Mouse (Mus musculus) urinary bladder, adult 18-20 months (tissue): Measurements from ENCODE around the gene Olfr190.
"Not testable (repeated sequence)": the region's sequence is repeated elsewhere in the genome, so short reads cannot be mapped to it uniquely, and the experiment has no call there.

Experiments
- DNase-seq, 2 experiments: peaks; one replicate each; pipeline ENCODE4 v3.0.0; 2022; ENCODE audit warnings: low spot score in 2 of 2, mixed read lengths in 2 of 2

Gene Olfr190

GRCm38 (mm10) chr16:59077905-59078304 lies at the start of gene Olfr190:
Gene Olfr190 (minus strand): TSS chr16:59078005.
- no peak for DNase-seq

- DNase-seq, result no peak
Measured at GRCm38 (mm10) chr16:59120969-59121368, 43.2 kb upstream of the Olfr190 start, which contains the start of gene Olfr194. Gene Olfr194 (minus strand): TSS chr16:59121069.

GRCm38 (mm10) chr16:59111781-59112180 lies 34.0 kb upstream of the Olfr190 start, which contains the start of gene Olfr193:
Gene Olfr193 (minus strand): TSS chr16:59111881.
- DNase-seq, result no peak

GRCm38 (mm10) chr16:59108522-59108921 lies 30.7 kb upstream of the Olfr190 start:
- not testable (repeated sequence) for DNase-seq

- no peak for DNase-seq
Measured at GRCm38 (mm10) chr16:59105312-59105711, 27.5 kb upstream of the Olfr190 start.

GRCm38 (mm10) chr16:59089722-59090121 lies 11.9 kb upstream of the Olfr190 start, which contains the start of gene Olfr191:
Gene Olfr191 (minus strand): TSS chr16:59089822.
- not testable (repeated sequence) for DNase-seq

GRCm38 (mm10) chr16:59081113-59081512 lies 3.3 kb upstream of the Olfr190 start:
- not testable (repeated sequence) for DNase-seq

- DNase-seq, result no peak
Measured at GRCm38 (mm10) chr16:59073520-59073919, 4.3 kb downstream of the Olfr190 start.

- DNase-seq, result no peak
Measured at GRCm38 (mm10) chr16:59071755-59072154, 6.0 kb downstream of the Olfr190 start.

- not testable (repeated sequence) for DNase-seq
Measured at GRCm38 (mm10) chr16:59062411-59062810, 15.4 kb downstream of the Olfr190 start.

- not testable (repeated sequence) for DNase-seq
Measured at GRCm38 (mm10) chr16:59049286-59049685, 28.5 kb downstream of the Olfr190 start.

GRCm38 (mm10) chr16:59048860-59049259 lies 28.9 kb downstream of the Olfr190 start:
- no peak for DNase-seq

GRCm38 (mm10) chr16:59047579-59047978 lies 30.2 kb downstream of the Olfr190 start:
- no peak for DNase-seq

- DNase-seq, result no peak
Measured at GRCm38 (mm10) chr16:59045835-59046234, 32.0 kb downstream of the Olfr190 start.

GRCm38 (mm10) chr16:59039710-59040109 lies 38.1 kb downstream of the Olfr190 start, which contains the start of gene Olfr187:
Gene Olfr187 (minus strand): TSS chr16:59039767.
- DNase-seq, result no peak

- no peak for DNase-seq
Measured at GRCm38 (mm10) chr16:59030191-59030590, 47.6 kb downstream of the Olfr190 start, which contains the start of gene Olfr186. Gene Olfr186 (minus strand): TSS chr16:59030291.
